In genomic region chr14:57881793-57882192, GRCm38 (mm10) we compare ENCODE assay signal across 8 mouse cellular contexts. TPM values are rescaled to one million over a fixed set of nuclear protein-coding genes. Genes with fewer than 3 reads are reported as not detected.
A peak's percentile ranks its signal among the peaks of the same experiment; 100 is the strongest.
DNase-seq lines count a peak whose midpoint lies in the region; ATAC-seq and TF ChIP-seq lines count a peak whose summit lies in the region.

No protein-coding gene starts in this region.

- H3K9ac ChIP-seq in kidney, embryonic 15.5 days: no peak overlapping the region
- no peak overlapping the region for H3K9ac ChIP-seq in midbrain, postnatal 0 days (replicated peaks; ENCODE audit: low read length, poor library complexity, severe bottlenecking)

- 48% methylated on average over 4 of the region's 4 CpGs for WGBS in kidney, embryonic 15.5 days
- 43% methylated on average over 4 of the region's 4 CpGs for WGBS in midbrain, postnatal 0 days

- ATAC-seq in kidney, embryonic 15.5 days (replicated peaks; ENCODE audit: low FRiP score): no peak; the same call in 1 of the 2 replicates
- ATAC-seq in midbrain, postnatal 0 days (ENCODE audit: low FRiP score): no peak
- no peak for ATAC-seq in activated CD4-positive, CD25-positive, alpha-beta regulatory T cell, adult 4 months

- H3K4me2 ChIP-seq in kidney, embryonic 15.5 days: no peak overlapping the region
- H3K4me2 ChIP-seq in midbrain, postnatal 0 days (ENCODE audit: low read depth, low read length, poor library complexity, severe bottlenecking): no peak overlapping the region

- H3K27me3 ChIP-seq in kidney, embryonic 15.5 days: no peaks in the 10 kb centered on the region
- H3K27me3 ChIP-seq in midbrain, postnatal 0 days (ENCODE audit: insufficient read depth, low read length): no peaks in the 10 kb centered on the region

- peak; percentile 3; the same call in 1 of the 2 replicates for TF ChIP-seq CTCF in midbrain, postnatal 0 days (IDR thresholded peaks at IDR 0.05)

- no peak overlapping the region for H3K4me3 ChIP-seq in kidney, embryonic 15.5 days (replicated peaks)
- no peak overlapping the region for H3K4me3 ChIP-seq in midbrain, postnatal 0 days (ENCODE audit: low read depth, low read length)

- peak overlapping the region; percentile 68 for H3K27ac ChIP-seq in kidney, embryonic 15.5 days
- H3K27ac ChIP-seq in midbrain, postnatal 0 days (ENCODE audit: low read depth, low read length): peak overlapping the region; percentile 19; the same call in 1 of the 2 replicates

- 0 out of 2 replicates have a peak, but pooled peaks cover 2% of the 10 kb centered on the region for H3K36me3 ChIP-seq in kidney, embryonic 15.5 days
- H3K36me3 ChIP-seq in midbrain, postnatal 0 days (ENCODE audit: insufficient read depth, low read length): no peaks in the 10 kb centered on the region

- no peaks in the 10 kb centered on the region for H3K9me3 ChIP-seq in kidney, embryonic 15.5 days (replicated peaks)
- H3K9me3 ChIP-seq in midbrain, postnatal 0 days (ENCODE audit: low read length): no peaks in the 10 kb centered on the region

- H3K4me1 ChIP-seq in kidney, embryonic 15.5 days: peaks cover 30% of the 10 kb centered on the region
- H3K4me1 ChIP-seq in midbrain, postnatal 0 days (ENCODE audit: insufficient read depth, low read length): peaks cover 3% of the 10 kb centered on the region; the same call in 1 of the 2 replicates

- peak; percentile 77 for DNase-seq in ovary, adult 18-20 months (ENCODE audit: low spot score)
- no peak for DNase-seq in ovary, postnatal 10 days (ENCODE audit: low spot score)
- peak; percentile 89 for DNase-seq in adrenal gland, postnatal 36 days
- peak; percentile 98 for DNase-seq in heart, adult 11 months
- DNase-seq in midbrain, postnatal 0 days (ENCODE audit: low spot score): peak; percentile 48
- no peak for DNase-seq in embryo, embryonic 10.5 days (ENCODE audit: low spot score)

RNA-seq across cellular contexts. Expression of gene Zdhhc20, which starts 8.3 kb away (rescaled TPM):
- 10 to 100 TPM; 36.6 to 50.5 TPM for total RNA-seq in adrenal gland, postnatal 36 days (2021)
- polyA plus RNA-seq in kidney, embryonic 15.5 days (2015; fragmentation: Nextera tagmentation; extraction: Ambion mirVana): 70.8 and 77.5 TPM in 2 replicates
- 21.5 and 37.3 TPM in 2 replicates for total RNA-seq in midbrain, postnatal 0 days (2014; rRNA removed)
- polyA plus RNA-seq in midbrain, postnatal 0 days (2015; fragmentation: Nextera tagmentation; extraction: Ambion mirVana): 25.6 and 33.2 TPM in 2 replicates
- polyA plus RNA-seq in activated CD4-positive, CD25-positive, alpha-beta regulatory T cell, adult 4 months (2017; shearing (Covaris generic)): 100 to 1,000 TPM; 212 to 237 TPM

RNA-seq across cellular contexts. Expression of gene Mrpl57, which starts 55.8 kb away (rescaled TPM):
- 100 to 1,000 TPM; 104 to 128 TPM for total RNA-seq in adrenal gland, postnatal 36 days (2021)
- polyA plus RNA-seq in kidney, embryonic 15.5 days (2015; fragmentation: Nextera tagmentation; extraction: Ambion mirVana): 146 and 147 TPM in 2 replicates
- total RNA-seq in midbrain, postnatal 0 days (2014; rRNA removed): 45.4 and 48.3 TPM in 2 replicates
- polyA plus RNA-seq in midbrain, postnatal 0 days (2015; fragmentation: Nextera tagmentation; extraction: Ambion mirVana): 205 and 218 TPM in 2 replicates
- polyA plus RNA-seq in activated CD4-positive, CD25-positive, alpha-beta regulatory T cell, adult 4 months (2017; shearing (Covaris generic)): 100 to 1,000 TPM; 116 to 117 TPM

RNA-seq across cellular contexts. Expression of gene Ska3, which starts 55.8 kb away (rescaled TPM):
- total RNA-seq in adrenal gland, postnatal 36 days (2021): 1 to 10 TPM in 1 of 2 experiments, under 1 TPM in 1; 0.82 to 1.5 TPM
- 43.1 and 44.1 TPM in 2 replicates for polyA plus RNA-seq in kidney, embryonic 15.5 days (2015; fragmentation: Nextera tagmentation; extraction: Ambion mirVana)
- total RNA-seq in midbrain, postnatal 0 days (2014; rRNA removed): 2.4 and 4.2 TPM in 2 replicates
- polyA plus RNA-seq in midbrain, postnatal 0 days (2015; fragmentation: Nextera tagmentation; extraction: Ambion mirVana): 3.9 and 4.2 TPM in 2 replicates
- polyA plus RNA-seq in activated CD4-positive, CD25-positive, alpha-beta regulatory T cell, adult 4 months (2017; shearing (Covaris generic)): 1 to 10 TPM; 6.5 to 6.9 TPM

Comparison
In these comparisons a context has a peak if more than half of its experiments do, and no peak if none do; other contexts are left out.
1. DNase-seq: peak in ovary, adult 18-20 months (single experiment), adrenal gland, postnatal 36 days (2 of 2), heart, adult 11 months (single experiment) and midbrain, postnatal 0 days (single experiment); none in ovary, postnatal 10 days (single experiment) and embryo, embryonic 10.5 days (single experiment).